Mouse (Mus musculus) lung, adult 2 months (tissue): ENCODE results near the gene Sart1. TPM values are rescaled to one million over a fixed set of nuclear protein-coding genes. Genes with fewer than 3 reads are reported as not detected.
"Not testable (repeated sequence)": the region's sequence is repeated elsewhere in the genome, so short reads cannot be mapped to it uniquely, and the experiment has no call there.

Experiments
- DNase-seq: peaks from one replicate; pipeline ENCODE4 v3.0.0; 2022
- H3K4me1 ChIP-seq: fragments of 200-500 bp; 2 replicates; pipeline ENCODE4 v1.6.1; 2011; ENCODE audit warnings: low read length; ENCODE audit not compliant: control insufficient read depth, insufficient read depth
- H3K4me3 ChIP-seq: fragments of 200-500 bp; replicated peaks from 2 replicates; pipeline ENCODE3; 2011; ENCODE audit warnings: low read depth, mild to moderate bottlenecking, control low read depth, low read length; ENCODE audit errors: extremely low read depth
- CTCF ChIP-seq: fragments of 200-500 bp; IDR thresholded peaks from 2 replicates; pipeline ENCODE4 v1.5.1; 2011; ENCODE audit warnings: mild to moderate bottlenecking, low read length, control low read depth; ENCODE audit not compliant: insufficient read depth
- POLR2A ChIP-seq: fragments of 200-500 bp; IDR thresholded peaks from 2 replicates; pipeline ENCODE4 v1.6.1; 2011; ENCODE audit warnings: low read depth, mild to moderate bottlenecking, control low read depth, low read length, borderline replicate concordance; ENCODE audit errors: extremely low read depth
- WGBS: fragments of 180-500 bp; shearing (Covaris S2); methylation state at CpG from one replicate; pipeline ENCODE4 v1.1.7; 2018; 5-methylcytosine and 5-hydroxymethylcytosine counted together
- polyA plus RNA-seq: library from polyadenylated mRNA; depleted of rRNA; stranded (reverse); fragments of >200 nt; gene quantifications from 2 replicates; pipeline ENCODE4 v1.2.3, GENCODE M21; 2012

Gene Sart1
- polyA plus RNA-seq, 1 experiment: 35.7 TPM

DNA sequence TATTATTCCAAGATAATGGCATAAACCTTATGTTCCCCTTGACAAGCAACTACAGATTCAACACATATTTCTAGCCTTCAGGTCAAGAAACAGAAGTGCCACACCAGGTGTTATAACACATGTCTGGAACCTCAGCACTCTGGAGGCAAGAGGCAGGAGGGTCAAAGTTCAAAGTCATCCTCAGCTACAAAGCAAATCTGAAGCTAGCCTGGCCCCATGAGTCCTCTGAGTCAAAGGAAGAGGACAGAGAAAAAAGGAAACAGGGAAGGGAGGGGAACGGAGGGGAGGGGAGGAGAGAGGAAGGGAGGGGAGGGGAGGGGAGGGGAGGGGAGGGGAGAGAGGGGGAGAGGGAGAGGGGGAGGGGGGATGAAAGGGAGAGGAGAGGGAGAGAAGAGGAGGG lies 32.4 kb downstream of the Sart1 start:
- WGBS: no CpG with 5 or more reads among the region's 1 CpGs
- H3K4me3 ChIP-seq: no peak overlapping the region
- DNase-seq: no peak
- no peaks in the 10 kb centered on the region for H3K4me1 ChIP-seq
- no peak for TF ChIP-seq POLR2A
- TF ChIP-seq CTCF: no peak

DNA sequence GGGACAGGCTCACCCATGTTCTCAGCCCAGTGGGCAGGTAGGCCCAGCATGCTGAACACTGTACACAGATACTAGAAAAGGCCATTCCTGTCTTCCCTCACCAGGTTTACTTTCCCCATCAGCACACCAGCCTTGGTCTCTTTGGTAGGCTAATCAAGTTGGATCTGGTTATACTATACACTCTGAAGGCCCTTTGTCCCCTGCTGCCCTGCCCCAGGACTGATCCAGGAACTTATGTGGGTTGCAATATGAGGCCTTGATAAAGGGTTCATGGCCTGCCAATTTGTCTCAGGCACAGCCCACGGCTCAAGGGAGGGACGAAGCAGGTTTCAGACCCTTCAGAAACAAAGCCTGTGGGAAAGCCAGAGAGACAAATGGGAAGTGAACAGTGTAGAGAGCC lies 34.9 kb downstream of the Sart1 start:
- TF ChIP-seq POLR2A (no peak), CTCF (no peak)
- 85% methylated on average over 2 of the region's 2 CpGs for WGBS
- DNase-seq: no peak
- H3K4me1 ChIP-seq: no peaks in the 10 kb centered on the region
- H3K4me3 ChIP-seq: no peak overlapping the region

DNA sequence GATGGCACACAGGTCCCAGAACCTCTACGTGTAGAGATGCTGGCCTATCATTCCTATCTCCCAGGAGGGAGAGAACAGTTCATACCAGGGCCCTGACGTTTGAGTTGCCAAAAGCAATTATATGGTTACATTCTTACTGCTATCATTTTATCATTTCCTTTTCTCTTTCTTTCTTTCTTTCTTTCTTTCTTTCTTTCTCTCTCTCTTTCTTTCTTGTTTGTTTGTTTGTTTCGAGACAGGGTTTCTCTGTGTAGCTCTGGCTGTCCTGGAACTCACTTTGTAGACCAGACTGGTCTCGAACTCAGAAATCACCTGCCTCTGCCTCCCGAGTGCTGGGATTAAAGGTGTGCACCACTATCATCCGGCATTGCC lies 39.0 kb downstream of the Sart1 start, which contains the start of gene Cst6:
TSS of gene Cst6 (minus strand) at position 73 of the 372 bp plus-strand sequence.
- not testable (repeated sequence) for DNase-seq, H3K4me1 ChIP-seq
- H3K4me3 ChIP-seq: peak within 1 kb of the TSS; percentile 23
- WGBS: 69% methylated on average over 6 of the region's 6 CpGs

DNA sequence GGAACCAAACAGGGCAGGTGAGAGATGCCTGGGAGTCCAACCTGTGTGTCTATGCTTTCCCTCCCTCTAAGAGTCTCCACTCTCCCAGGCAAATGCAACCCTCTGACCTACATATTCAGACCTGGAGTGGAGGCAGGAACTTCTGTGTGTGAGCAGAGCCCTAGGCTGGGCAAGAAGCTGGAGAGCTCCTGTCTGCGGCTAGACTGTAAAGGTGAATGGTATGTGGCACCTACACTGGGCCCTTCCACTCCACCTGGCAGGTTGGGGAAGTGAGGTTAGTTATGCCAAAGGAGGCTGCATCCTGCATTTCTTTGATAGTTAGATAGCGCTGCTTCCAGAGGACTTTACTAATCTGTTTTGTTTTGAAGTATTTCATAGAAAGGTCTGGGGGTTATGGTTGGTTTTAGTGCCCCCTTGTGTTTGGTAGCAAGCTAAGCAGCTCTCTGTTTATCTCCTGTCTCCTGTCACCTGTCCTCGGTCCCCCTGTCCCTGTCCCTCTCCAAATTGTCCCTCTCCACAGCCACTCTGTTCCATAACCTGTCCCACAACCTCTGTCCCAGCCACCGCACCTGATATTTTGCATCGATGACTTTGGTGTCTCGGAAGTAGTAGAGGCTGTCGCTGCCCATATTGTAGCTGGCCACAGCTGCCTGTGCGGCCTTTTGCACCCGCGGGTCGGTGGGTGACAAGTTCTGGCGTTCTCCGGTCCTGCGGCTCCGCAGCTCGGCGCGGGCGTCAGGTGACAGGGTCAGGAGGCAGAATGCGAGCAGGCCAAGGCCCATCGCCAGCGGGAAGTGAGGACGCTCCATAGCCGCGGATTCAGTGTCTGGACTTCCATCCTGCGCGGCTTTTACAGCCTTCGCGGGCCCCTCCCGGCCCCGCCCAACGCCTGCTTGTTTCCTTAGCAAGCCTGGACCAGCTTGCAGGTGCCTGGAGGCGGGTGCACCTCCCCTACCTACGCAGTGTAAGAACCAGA lies 39.7 kb downstream of the Sart1 start:
- DNase-seq: peak; percentile 20
- 4% methylated on average over 34 of the region's 34 CpGs for WGBS
- no peak for TF ChIP-seq POLR2A
- peak; percentile 10; the same call in 1 of the 2 replicates for TF ChIP-seq CTCF
- Histone ChIP-seq H3K4me1 (no peaks in the 10 kb centered on the region), H3K4me3 (peak overlapping the region; percentile 23)

GRCm38 (mm10) chr19:5348064-5348463 lies 40.4 kb downstream of the Sart1 start:
- Histone ChIP-seq H3K4me1 (no peaks in the 10 kb centered on the region), H3K4me3 (no peak overlapping the region)
- DNase-seq: no peak
- no peak for TF ChIP-seq CTCF
- 70% methylated on average over 6 of the region's 6 CpGs for WGBS

- WGBS: 66% methylated on average over 6 of the region's 6 CpGs
- no peak for TF ChIP-seq POLR2A
- TF ChIP-seq CTCF: no peak
Measured at GRCm38 (mm10) chr19:5345297-5346131, 43.0 kb downstream of the Sart1 start.

GRCm38 (mm10) chr19:5341360-5341759 lies 47.1 kb downstream of the Sart1 start:
- no peak for DNase-seq
- WGBS: 80% methylated on average over 7 of the region's 7 CpGs
- H3K4me1 ChIP-seq: no peaks in the 10 kb centered on the region
- TF ChIP-seq CTCF (no peak), POLR2A (no peak)
- no peak overlapping the region for H3K4me3 ChIP-seq

More at GRCm38 (mm10) chr19:5345297-5346131, 43.0 kb downstream of the Sart1 start:
- no peak overlapping the region for H3K4me3 ChIP-seq
- no peak for DNase-seq
- no peaks in the 10 kb centered on the region for H3K4me1 ChIP-seq

GRCm38 (mm10) chr19:5337975-5338374 lies 50.5 kb downstream of the Sart1 start:
- Histone ChIP-seq H3K4me3 (no peak overlapping the region), H3K4me1 (no peaks in the 10 kb centered on the region)
- peak; percentile 71 for DNase-seq
- WGBS: 19% methylated on average over 5 of the region's 5 CpGs
- peak; percentile 82 for TF ChIP-seq CTCF
- TF ChIP-seq POLR2A: no peak

DNA sequence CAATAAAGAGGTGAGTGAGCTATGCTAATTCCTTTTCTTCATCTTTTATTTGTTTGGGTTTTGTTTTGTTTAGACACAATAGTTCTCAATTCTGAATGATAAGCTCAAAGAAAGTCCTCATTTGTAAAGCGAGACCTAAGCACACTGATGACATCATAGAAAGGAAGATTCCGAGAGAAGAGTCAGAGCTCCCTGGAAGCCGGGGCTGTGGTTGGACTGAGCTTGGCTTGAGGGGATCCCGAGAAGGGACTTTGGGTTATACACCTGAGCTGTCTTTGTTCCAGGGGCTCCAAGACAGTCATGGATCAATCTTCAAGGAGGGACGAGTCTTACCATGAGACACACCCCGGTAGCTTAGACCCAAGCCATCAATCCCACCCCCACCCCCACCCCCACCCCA lies 53.1 kb downstream of the Sart1 start, which contains the start of gene Catsper1:
TSS of gene Catsper1 (plus strand) at position 301 of the 400 bp plus-strand sequence.
- 87% methylated on average over 6 of the region's 6 CpGs for WGBS
- TF ChIP-seq CTCF (no peak), POLR2A (no peak)
- DNase-seq: no peak

More for the DNA sequence above, 53.1 kb downstream of the Sart1 start, which contains the start of gene Catsper1:
- H3K4me1 ChIP-seq: no peaks in the 10 kb centered on the region
- H3K4me3 ChIP-seq: no peak within 1 kb of the TSS
